Mouse (Mus musculus): ENCODE measurements around the gene Zfp36l2. TPM values are rescaled to one million over a fixed set of nuclear protein-coding genes. Genes with fewer than 3 reads are reported as not detected.

Zfp36l2 gene
- polyA plus RNA-seq, 1 experiment from 2014 or later, result 9.6 TPM

DNA sequence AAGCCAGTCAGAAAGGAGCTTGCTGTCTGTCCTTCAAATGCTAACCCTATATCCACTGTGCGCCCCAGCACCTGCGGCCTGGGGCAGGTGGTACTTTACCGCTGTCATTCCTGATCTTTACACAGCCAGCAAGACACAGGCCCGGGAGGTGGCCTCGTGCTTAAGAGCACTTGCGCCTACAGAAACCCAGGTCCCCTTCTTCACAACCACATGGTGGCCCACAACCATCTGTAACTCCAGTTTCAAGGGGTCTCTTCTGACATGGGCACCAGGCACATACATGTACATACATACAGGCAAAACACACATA lies 32.8 kb downstream of the Zfp36l2 start:
- H3K27me3 ChIP-seq (ENCODE audit: control insufficient read depth, insufficient read depth, low read length), result peaks cover 2% of the 10 kb centered on the region
- ATAC-seq (replicated peaks; ENCODE audit: insufficient number of reproducible peaks, low FRiP score, low TSS enrichment), result no peak
- no peaks in the 10 kb centered on the region for H3K9me3 ChIP-seq (replicated peaks; ENCODE audit: control insufficient read depth, low read length)
- H3K4me1 ChIP-seq (ENCODE audit: control insufficient read depth, insufficient read depth, low read length), result peaks cover 55% of the 10 kb centered on the region
- 84% methylated on average over 6 of the region's 6 CpGs for WGBS (ENCODE audit: insufficient replicate concordance)
- H3K9ac ChIP-seq (ENCODE audit: low read depth, low read length), result no peak overlapping the region
- no peaks in the 10 kb centered on the region for H3K36me3 ChIP-seq (ENCODE audit: control insufficient read depth, insufficient read depth, low read length)
- no peak overlapping the region for H3K4me2 ChIP-seq
- no peak overlapping the region for H3K27ac ChIP-seq (ENCODE audit: low read depth, low read length)
- H3K4me3 ChIP-seq (ENCODE audit: low read depth, low read length), result no peak overlapping the region

DNA sequence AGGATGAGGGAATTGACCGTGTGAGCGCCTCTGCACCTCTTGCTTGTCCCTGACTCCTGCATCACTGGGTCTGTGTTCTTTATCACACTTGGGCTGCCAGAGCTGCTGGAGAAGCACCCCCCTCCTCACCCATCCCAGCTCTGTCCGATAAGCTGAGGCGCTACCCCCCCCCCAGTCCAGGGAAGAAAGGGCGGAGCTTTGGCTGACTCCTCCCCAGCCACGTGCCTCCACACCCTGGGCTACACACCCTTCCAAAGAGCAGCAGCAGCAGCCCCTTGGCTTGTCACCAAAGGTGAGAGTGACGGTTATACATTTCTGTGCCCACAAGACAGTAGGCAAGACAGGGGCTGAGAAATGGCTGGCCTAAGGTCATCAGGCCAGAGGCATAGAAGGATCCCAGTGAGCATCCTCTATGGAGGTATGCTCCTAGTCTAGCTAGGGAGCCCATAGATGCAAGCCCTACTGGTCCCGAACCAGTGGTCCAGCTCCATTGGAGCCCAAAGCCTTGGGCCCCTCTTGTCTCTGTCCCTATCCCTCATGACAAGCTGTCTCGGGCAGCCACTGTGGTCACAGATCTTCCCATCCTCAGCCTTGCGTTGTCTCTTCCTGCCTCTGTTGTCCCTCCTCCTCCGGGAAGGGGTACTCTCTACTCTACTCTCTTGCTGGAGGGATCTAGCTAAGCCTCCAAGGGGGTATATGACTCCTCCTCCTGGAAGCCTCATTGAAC lies 33.3 kb downstream of the Zfp36l2 start:
- H3K4me1 ChIP-seq (ENCODE audit: control insufficient read depth, insufficient read depth, low read length), result peaks cover 59% of the 10 kb centered on the region
- H3K9ac ChIP-seq (ENCODE audit: low read depth, low read length), result no peak overlapping the region; the same call in 1 of the 2 replicates
- H3K27ac ChIP-seq (ENCODE audit: low read depth, low read length), result peak overlapping the region; percentile 79; the same call in 1 of the 2 replicates
- H3K4me3 ChIP-seq (ENCODE audit: low read depth, low read length), result no peak overlapping the region
- 57% methylated on average over 10 of the region's 11 CpGs for WGBS (ENCODE audit: insufficient replicate concordance)
- H3K36me3 ChIP-seq (ENCODE audit: control insufficient read depth, insufficient read depth, low read length), result no peaks in the 10 kb centered on the region
- H3K9me3 ChIP-seq (replicated peaks; ENCODE audit: control insufficient read depth, low read length), result no peaks in the 10 kb centered on the region
- peaks cover 2% of the 10 kb centered on the region for H3K27me3 ChIP-seq (ENCODE audit: control insufficient read depth, insufficient read depth, low read length)
- peak overlapping the region; percentile 20; the same call in 1 of the 2 replicates for H3K4me2 ChIP-seq
- peak; percentile 72 for ATAC-seq (replicated peaks; ENCODE audit: insufficient number of reproducible peaks, low FRiP score, low TSS enrichment)

DNA sequence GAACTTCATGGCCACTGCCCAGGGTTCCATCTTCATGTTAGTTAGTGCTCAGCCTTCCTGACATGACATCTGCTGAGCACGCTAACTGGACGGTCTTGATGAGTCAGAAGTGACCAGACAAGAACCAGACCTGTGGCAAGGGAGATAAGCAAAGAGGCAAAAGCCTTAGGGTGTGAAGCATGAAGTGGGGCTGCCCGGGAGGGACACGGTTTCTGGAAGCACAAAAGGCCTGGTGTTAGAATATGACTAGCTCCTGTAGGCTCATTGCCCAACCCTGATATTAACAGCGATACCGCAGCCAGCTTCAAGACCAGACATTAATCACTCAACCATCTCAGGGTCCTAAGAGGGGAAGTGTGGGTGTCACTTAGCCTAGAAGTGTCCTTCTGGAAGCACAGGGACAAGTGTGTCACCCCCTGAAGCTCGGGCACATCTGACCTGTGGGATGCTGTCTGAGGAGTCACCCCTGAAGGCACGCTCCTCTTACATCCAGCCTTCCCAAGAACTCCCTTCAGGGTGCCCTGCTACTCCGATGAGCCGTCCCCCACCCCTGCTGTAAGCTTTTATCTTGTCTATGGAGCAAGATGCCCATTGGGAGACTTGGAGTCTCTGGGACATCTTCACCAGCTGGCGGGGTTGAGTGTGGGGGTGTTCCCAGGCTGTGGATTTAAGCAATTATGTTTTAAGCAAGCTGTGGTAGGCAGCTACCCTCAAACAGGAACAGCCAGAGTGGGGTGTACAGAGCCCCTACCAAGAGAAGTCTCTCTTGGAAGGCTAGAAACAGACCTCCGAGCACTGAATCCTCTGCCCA lies 34.6 kb downstream of the Zfp36l2 start:
- Histone ChIP-seq H3K9ac (ENCODE audit: low read depth, low read length) (peak overlapping the region; percentile 2; the same call in 1 of the 2 replicates), H3K4me1 (ENCODE audit: control insufficient read depth, insufficient read depth, low read length) (peaks cover 69% of the 10 kb centered on the region), H3K9me3 (replicated peaks; ENCODE audit: control insufficient read depth, low read length) (no peaks in the 10 kb centered on the region), H3K4me3 (ENCODE audit: low read depth, low read length) (no peak overlapping the region), H3K27me3 (ENCODE audit: control insufficient read depth, insufficient read depth, low read length) (peaks cover 2% of the 10 kb centered on the region), H3K27ac (ENCODE audit: low read depth, low read length) (peak overlapping the region; percentile 86), H3K36me3 (ENCODE audit: control insufficient read depth, insufficient read depth, low read length) (no peaks in the 10 kb centered on the region), H3K4me2 (no peak overlapping the region; the same call in 1 of the 2 replicates)
- ATAC-seq (replicated peaks; ENCODE audit: insufficient number of reproducible peaks, low FRiP score, low TSS enrichment), result peak; percentile 75
- 44% methylated on average over 12 of the region's 12 CpGs for WGBS (ENCODE audit: insufficient replicate concordance)

DNA sequence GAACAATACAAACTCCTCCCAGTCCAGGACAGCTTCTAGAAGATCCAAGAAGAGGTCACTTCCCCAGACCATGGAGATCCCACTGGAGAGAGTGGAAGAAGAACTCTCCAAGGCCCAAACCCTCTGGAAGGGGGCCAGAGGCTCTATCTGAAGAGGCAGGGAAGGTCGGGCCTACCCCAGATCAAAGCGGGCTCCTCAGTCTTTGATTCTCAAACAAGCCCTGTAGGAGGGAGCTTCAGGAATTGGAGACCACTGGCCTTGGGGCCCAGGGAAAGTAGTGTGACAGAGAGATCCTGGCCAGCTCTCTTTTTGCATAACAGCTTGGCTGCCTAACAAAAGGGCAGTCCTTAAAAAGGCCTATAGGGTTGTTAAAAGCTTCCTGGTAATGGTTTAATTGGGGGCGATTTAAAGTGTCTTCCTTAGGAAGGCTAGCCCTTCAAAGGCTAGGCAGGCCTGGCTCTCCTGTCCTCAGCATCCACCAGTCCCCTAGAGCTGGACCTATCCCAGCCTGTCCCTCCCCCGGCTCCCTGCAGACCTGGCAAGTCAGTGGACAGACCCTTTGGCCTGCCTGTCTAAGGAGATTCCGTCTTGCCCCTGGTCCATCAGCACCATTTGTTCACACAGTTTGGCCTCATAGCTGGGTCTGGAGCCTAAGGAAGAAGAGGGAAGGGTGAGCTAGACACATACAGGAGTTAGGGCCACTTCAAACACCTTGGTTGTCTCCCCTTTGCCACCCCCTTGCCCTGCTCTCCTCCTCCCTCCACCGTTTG lies 35.4 kb downstream of the Zfp36l2 start:
- H3K4me3 ChIP-seq (ENCODE audit: low read depth, low read length), result no peak overlapping the region
- peaks cover 67% of the 10 kb centered on the region for H3K4me1 ChIP-seq (ENCODE audit: control insufficient read depth, insufficient read depth, low read length)
- no peak overlapping the region for H3K4me2 ChIP-seq
- WGBS (ENCODE audit: insufficient replicate concordance), result 34% methylated on average over 6 of the region's 6 CpGs
- peak overlapping the region; percentile 86 for H3K27ac ChIP-seq (ENCODE audit: low read depth, low read length)
- H3K9me3 ChIP-seq (replicated peaks; ENCODE audit: control insufficient read depth, low read length), result no peaks in the 10 kb centered on the region
- no peak for ATAC-seq (replicated peaks; ENCODE audit: insufficient number of reproducible peaks, low FRiP score, low TSS enrichment)
- peak overlapping the region; percentile 2; the same call in 1 of the 2 replicates for H3K9ac ChIP-seq (ENCODE audit: low read depth, low read length)
- no peaks in the 10 kb centered on the region for H3K36me3 ChIP-seq (ENCODE audit: control insufficient read depth, insufficient read depth, low read length)
- H3K27me3 ChIP-seq (ENCODE audit: control insufficient read depth, insufficient read depth, low read length), result peaks cover 2% of the 10 kb centered on the region

DNA sequence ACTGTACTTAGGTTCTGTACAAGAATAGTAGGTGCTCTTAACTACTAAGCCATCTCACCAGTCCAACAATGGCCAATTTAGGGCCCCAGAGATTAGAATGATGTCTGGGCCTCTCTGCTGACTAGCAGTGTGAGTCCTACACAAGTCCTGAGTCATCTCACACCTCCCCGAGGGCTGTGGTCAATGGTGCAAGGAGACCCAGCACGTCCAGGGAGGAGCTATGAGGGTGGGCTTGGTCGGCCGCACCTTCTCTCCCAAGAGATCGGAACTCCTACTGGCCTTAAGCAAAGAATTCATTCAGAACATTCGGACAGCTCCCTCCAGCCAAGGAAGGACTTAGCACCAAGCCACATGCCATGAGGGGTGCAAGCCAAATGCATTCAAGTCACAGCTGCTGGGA lies 36.4 kb downstream of the Zfp36l2 start:
- Histone ChIP-seq H3K4me2 (no peak overlapping the region), H3K27ac (ENCODE audit: low read depth, low read length) (no peak overlapping the region), H3K36me3 (ENCODE audit: control insufficient read depth, insufficient read depth, low read length) (no peaks in the 10 kb centered on the region), H3K9ac (ENCODE audit: low read depth, low read length) (no peak overlapping the region), H3K9me3 (replicated peaks; ENCODE audit: control insufficient read depth, low read length) (no peaks in the 10 kb centered on the region), H3K4me1 (ENCODE audit: control insufficient read depth, insufficient read depth, low read length) (peaks cover 70% of the 10 kb centered on the region), H3K27me3 (ENCODE audit: control insufficient read depth, insufficient read depth, low read length) (peaks cover 2% of the 10 kb centered on the region), H3K4me3 (ENCODE audit: low read depth, low read length) (no peak overlapping the region)
- no peak for ATAC-seq (replicated peaks; ENCODE audit: insufficient number of reproducible peaks, low FRiP score, low TSS enrichment)
- 65% methylated on average over 6 of the region's 6 CpGs for WGBS (ENCODE audit: insufficient replicate concordance)

DNA sequence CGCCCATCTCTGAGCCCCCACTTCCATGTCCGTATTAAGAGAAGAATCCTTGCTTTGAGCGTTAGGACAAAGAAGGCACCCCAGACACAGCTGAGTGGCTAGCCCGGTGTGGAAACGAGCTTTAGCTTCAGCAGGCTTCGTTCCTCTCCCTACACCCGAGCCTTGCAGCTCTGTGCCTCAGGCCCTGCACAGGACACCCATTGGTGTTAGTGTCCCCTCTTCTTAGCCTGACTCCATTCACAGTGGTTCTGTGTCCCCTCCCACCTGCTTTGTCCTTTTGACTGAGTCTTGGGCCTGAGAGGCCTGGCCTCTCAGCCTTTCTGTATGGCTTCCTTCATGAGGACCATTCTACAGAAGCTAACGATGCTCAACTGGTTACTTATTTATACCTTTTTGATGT lies 37.5 kb downstream of the Zfp36l2 start:
- Histone ChIP-seq H3K36me3 (ENCODE audit: control insufficient read depth, insufficient read depth, low read length) (no peaks in the 10 kb centered on the region), H3K27me3 (ENCODE audit: control insufficient read depth, insufficient read depth, low read length) (no peaks in the 10 kb centered on the region), H3K4me3 (ENCODE audit: low read depth, low read length) (no peak overlapping the region), H3K4me1 (ENCODE audit: control insufficient read depth, insufficient read depth, low read length) (peaks cover 70% of the 10 kb centered on the region), H3K4me2 (no peak overlapping the region), H3K27ac (ENCODE audit: low read depth, low read length) (no peak overlapping the region), H3K9ac (ENCODE audit: low read depth, low read length) (no peak overlapping the region), H3K9me3 (replicated peaks; ENCODE audit: control insufficient read depth, low read length) (no peaks in the 10 kb centered on the region)
- ATAC-seq (replicated peaks; ENCODE audit: insufficient number of reproducible peaks, low FRiP score, low TSS enrichment), result no peak
- 69% methylated on average over 8 of the region's 8 CpGs for WGBS (ENCODE audit: insufficient replicate concordance)

DNA sequence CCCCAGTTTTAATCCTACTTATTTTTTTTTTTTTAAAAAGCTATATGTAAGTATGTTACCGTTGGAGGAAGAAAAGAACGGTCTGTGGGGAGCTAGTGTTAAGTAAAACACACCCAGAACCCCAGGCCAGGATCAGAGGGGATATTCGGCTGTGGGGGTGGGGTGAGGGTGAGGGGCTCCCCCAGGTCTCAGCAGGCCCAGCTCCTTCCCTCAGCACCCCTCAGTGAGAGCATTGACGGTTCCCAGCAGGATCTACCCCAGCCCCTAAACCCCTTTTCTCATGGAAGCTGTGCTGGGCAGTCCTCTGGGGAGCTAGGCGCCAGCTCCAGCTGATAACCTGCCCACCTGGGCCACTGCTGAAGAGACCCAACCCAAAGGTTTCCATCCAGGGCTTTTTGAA lies 38.2 kb downstream of the Zfp36l2 start:
- H3K4me3 ChIP-seq (ENCODE audit: low read depth, low read length), result no peak overlapping the region
- no peak for ATAC-seq (replicated peaks; ENCODE audit: insufficient number of reproducible peaks, low FRiP score, low TSS enrichment)
- 0 out of 2 replicates have a peak overlapping the region, but pooled peaks have one; percentile 43 for H3K9ac ChIP-seq (ENCODE audit: low read depth, low read length)
- H3K27ac ChIP-seq (ENCODE audit: low read depth, low read length), result peak overlapping the region; percentile 81
- H3K4me2 ChIP-seq, result no peak overlapping the region; the same call in 1 of the 2 replicates
- 45% methylated on average over 5 of the region's 5 CpGs for WGBS (ENCODE audit: insufficient replicate concordance)
- H3K4me1 ChIP-seq (ENCODE audit: control insufficient read depth, insufficient read depth, low read length), result peaks cover 68% of the 10 kb centered on the region
- H3K27me3 ChIP-seq (ENCODE audit: control insufficient read depth, insufficient read depth, low read length), result no peaks in the 10 kb centered on the region
- H3K9me3 ChIP-seq (replicated peaks; ENCODE audit: control insufficient read depth, low read length), result no peaks in the 10 kb centered on the region
- H3K36me3 ChIP-seq (ENCODE audit: control insufficient read depth, insufficient read depth, low read length), result no peaks in the 10 kb centered on the region
